Mouse (Mus musculus) MN1 (cell line): ENCODE data around the gene 4930404H24Rik.

Experiments
- DNase-seq: peaks from one replicate; pipeline ENCODE4 v3.0.0-alpha.2; 2016; ENCODE audit warnings: low spot score

The 4930404H24Rik gene

GRCm38 (mm10) chr2:153538898-153539297 lies 46.3 kb downstream of the 4930404H24Rik start:
- no peak for DNase-seq

GRCm38 (mm10) chr2:153542936-153543668 lies 50.5 kb downstream of the 4930404H24Rik start:
- DNase-seq = no peak
